Mouse (Mus musculus): ENCODE results near the gene Aak1.

DNA sequence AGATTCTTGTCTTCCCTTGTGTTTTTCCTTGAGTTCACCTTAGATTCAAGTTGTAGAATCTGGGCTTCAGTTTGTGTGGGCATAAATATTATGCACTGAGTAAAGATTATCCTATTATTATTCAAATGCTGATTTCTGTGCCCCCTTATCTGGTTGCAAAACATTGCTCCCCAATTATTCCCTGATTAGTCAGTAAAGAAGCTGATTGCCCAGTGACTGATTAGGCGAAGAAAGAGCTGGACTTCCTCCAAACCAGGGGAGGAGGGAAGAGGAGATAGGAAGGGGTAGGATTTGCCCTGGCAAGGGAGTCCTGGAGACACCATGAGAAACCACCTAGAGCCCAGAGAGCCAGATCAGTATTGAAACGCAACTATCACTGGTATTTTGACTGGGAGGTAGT is 154.8 kb downstream of the Aak1 start:
- TF ChIP-seq CTCF (IDR thresholded peaks at IDR 0.05; ENCODE audit: borderline replicate concordance, insufficient read depth, low read depth, low read length), result no peak
- no peak for TF ChIP-seq POLR2A (IDR thresholded peaks at IDR 0.05; ENCODE audit: borderline replicate concordance, insufficient read depth, low read length)

All from cerebellum, adult 2 months (tissue).